Mouse (Mus musculus): ENCODE results near the gene Ly6g6d.

The Ly6g6d gene

DNA sequence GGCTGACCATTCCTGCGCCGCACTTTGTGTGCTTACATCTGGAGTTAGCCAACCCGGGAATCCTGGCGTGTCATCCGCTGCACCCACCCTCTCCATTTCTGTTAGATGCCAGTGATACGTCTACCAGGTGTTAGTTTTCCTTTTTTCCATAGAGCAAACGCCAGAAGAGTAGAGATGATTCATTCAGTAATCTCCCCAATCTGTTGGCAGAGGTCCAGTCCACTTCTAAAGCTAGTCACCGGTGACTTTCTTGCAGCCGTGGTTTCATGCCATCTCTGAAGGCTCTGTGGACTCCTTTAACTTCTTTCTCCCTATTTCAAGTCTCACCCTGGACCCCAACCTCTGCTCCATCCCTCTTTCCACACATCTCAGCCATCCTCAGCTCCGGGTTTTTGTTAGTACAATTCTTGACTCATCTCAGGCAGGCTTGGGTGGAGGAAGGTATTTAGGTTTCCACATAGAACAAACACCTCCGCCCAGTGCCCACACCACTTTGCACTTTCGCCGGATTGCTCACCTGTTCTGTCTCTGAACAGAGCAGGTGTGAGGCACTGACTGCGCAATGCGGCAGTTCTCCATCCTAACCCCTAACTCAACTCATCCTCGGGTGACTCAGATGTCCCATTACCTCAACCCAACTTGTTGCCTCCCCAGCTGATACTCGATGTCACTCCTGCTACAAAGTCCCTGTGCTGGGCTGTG, 9.5 kb downstream of the Ly6g6d start:
- no peak for DNase-seq (ENCODE audit: low spot score)

- no peak for DNase-seq (ENCODE audit: low spot score)
These were observed 11.8 kb downstream of the Ly6g6d start, which contains the start of gene Mpig6b for GRCm38 (mm10) chr17:35066084-35066483. Gene Mpig6b, minus strand, starts transcription at chr17:35066184.

- DNase-seq (ENCODE audit: low spot score), result no peak
These were observed 12.6 kb downstream of the Ly6g6d start, which contains the start of gene Ly6g6c for GRCm38 (mm10) chr17:35064951-35065947. Gene Ly6g6c, plus strand, starts transcription at chr17:35065388.

- no peak for DNase-seq (ENCODE audit: low spot score)
These were observed 13.4 kb downstream of the Ly6g6d start for GRCm38 (mm10) chr17:35064378-35064877.

DNA sequence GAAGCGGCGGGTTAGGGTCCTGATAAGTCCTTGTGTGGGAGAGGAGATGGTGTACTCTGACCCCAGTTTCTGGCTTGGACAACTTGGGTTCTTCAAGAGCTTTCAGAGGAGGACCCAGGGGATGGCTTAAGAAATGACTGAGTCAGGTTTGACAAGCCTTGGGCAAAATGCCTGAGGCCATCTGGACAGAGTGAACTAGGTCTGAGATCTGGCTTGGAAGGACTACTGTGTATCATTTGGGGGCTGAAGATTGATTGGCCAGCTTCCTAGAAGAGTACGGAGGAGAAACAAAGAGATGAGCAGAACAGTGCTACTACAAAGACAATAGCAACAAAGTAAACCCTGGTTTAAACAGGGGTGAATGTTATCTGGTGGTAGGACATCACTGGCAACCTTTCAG, 14.4 kb downstream of the Ly6g6d start:
- no peak for DNase-seq (ENCODE audit: low spot score)

GRCm38 (mm10) chr17:35061299-35061698, 16.6 kb downstream of the Ly6g6d start:
- DNase-seq (ENCODE audit: low spot score), result no peak

DNA sequence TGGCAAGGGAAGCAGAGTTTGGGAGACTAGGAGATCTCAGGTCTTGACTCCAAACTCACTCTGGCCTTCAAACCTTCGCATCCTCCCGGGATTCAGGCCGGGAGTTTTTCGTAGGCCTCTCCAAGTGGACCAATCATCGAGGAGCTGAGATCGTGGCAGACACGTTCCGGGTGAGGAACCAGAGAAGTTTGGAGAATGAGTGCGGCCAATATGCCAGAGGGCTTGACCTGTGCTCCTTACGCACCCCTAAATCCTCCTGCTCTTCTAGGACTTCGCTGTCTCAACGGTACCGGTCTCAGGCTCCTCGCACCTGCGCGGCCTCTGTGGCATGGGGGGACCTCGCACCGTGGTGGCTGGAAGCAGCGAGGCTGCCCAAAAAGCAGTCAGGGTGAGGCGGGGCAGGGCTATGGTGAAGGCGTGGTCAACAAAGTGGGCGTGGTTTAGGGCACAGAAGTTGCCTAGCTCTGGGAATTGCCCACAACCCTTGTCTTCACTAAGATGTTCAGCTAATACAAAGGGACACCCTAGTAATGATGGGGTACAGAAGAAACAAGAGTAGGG, 17.0 kb downstream of the Ly6g6d start:
- no peak for DNase-seq (ENCODE audit: low spot score)

DNA sequence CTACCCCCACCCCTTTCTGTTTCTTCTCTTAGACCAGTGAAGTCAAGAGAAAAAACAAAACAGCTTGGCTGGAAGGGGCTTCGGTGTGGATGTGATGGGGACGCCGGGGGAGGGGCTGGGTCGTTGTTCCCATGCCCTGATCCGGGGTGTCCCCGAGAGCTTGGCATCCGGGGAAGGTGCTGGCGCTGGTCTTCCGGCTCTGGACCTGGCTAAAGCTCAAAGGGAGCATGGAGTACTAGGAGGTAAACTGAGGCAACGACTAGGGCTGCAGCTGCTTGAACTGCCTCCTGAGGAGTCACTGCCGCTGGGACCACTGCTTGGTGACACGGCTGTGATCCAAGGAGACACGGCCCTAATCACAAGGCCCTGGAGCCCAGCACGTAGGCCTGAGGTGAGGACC, 17.8 kb downstream of the Ly6g6d start:
- no peak for DNase-seq (ENCODE audit: low spot score)

GRCm38 (mm10) chr17:35058911-35059892, 18.7 kb downstream of the Ly6g6d start, which contains the start of gene Ddah2:
Gene Ddah2, plus strand, starts transcription at chr17:35059035.
- peak; percentile 74 for DNase-seq (ENCODE audit: low spot score)

GRCm38 (mm10) chr17:35058316-35058715, 19.5 kb downstream of the Ly6g6d start:
- DNase-seq (ENCODE audit: low spot score), result no peak

GRCm38 (mm10) chr17:35057090-35057489, 20.8 kb downstream of the Ly6g6d start:
- DNase-seq (ENCODE audit: low spot score), result no peak

GRCm38 (mm10) chr17:35055691-35056495, 22.0 kb downstream of the Ly6g6d start:
- DNase-seq (ENCODE audit: low spot score), result no peak

GRCm38 (mm10) chr17:35052271-35052798, 25.5 kb downstream of the Ly6g6d start:
- no peak for DNase-seq (ENCODE audit: low spot score)

- peak; percentile 49 for DNase-seq (ENCODE audit: low spot score)
These were observed 26.4 kb downstream of the Ly6g6d start for GRCm38 (mm10) chr17:35051156-35052086.

DNA sequence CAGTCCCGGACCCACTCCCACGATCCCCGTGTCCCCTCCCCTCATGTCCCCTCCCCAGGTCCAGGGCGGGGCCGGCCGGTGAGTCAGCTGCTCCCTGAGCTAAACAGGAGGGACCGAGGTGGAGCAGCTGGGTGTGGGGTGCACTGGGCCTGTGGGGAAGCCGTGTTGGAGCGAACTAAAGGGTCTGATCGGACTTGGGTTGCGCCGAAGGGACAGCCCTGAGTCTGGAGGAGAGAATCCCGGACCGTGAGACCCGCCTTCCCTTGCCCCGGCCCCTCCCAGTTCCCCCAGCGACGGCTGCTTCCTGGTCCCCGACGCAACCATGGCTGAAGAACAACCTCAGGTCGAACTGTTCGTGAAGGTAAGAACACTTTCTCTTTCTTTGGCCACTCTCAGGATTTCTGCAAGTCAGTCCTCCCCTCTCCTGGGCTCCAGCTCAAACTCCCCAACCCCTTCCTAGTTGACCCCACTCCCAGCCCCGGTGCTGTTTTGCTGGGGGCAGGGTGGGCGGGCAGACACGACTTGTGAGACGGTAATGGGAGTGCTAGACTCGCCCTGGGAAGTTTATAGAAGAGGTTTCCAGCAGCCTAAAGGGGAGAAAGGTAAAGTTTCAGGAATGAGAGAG, 27.6 kb downstream of the Ly6g6d start:
- peak; percentile 43 for DNase-seq (ENCODE audit: low spot score)

- DNase-seq (ENCODE audit: low spot score), result no peak
These were observed 28.3 kb downstream of the Ly6g6d start, which contains the start of gene Clic1 for GRCm38 (mm10) chr17:35049561-35050016. Gene Clic1, plus strand, starts transcription at chr17:35049966.

- no peak for DNase-seq (ENCODE audit: low spot score)
These were observed 28.9 kb downstream of the Ly6g6d start for GRCm38 (mm10) chr17:35048932-35049440.
